9 mouse cellular contexts compared by ENCODE assay signal in genomic region chr11:120344310-120344920, GRCm38 (mm10). TPM values are rescaled to one million over a fixed set of nuclear protein-coding genes. Genes with fewer than 3 reads are reported as not detected.
DNase-seq lines count a peak whose midpoint lies in the region; ATAC-seq lines count a peak whose summit lies in the region.
"Had no signal": no experiment of that assay in that cellular context is flagged by ENCODE, and none has a peak within 500 bp of the region (broad histone marks: within the 10 kb centered on the region; RNA-seq: fewer than 3 reads in every experiment).

No protein-coding gene starts in this region.

- H3K4me2 ChIP-seq in forebrain, embryonic 11.5 days (ENCODE audit: low read depth, low read length, severe bottlenecking) = no peak overlapping the region
- H3K4me2 ChIP-seq in forebrain, embryonic 13.5 days = peak overlapping the region; percentile 70
- no peak overlapping the region for H3K4me2 ChIP-seq in liver, embryonic 12.5 days

- peaks cover 6% of the 10 kb centered on the region; the same call in 1 of the 2 replicates for H3K4me1 ChIP-seq in forebrain, embryonic 11.5 days (replicated peaks; ENCODE audit: control insufficient read depth, insufficient read depth, low read length)
- peaks cover 23% of the 10 kb centered on the region for H3K4me1 ChIP-seq in forebrain, embryonic 10.5 days
- peaks cover 23% of the 10 kb centered on the region for H3K4me1 ChIP-seq in forebrain, embryonic 13.5 days
- peaks cover 41% of the 10 kb centered on the region for H3K4me1 ChIP-seq in liver, embryonic 12.5 days

- no peaks in the 10 kb centered on the region for H3K9me3 ChIP-seq in forebrain, embryonic 11.5 days (ENCODE audit: control insufficient read depth, low read length)
- no peaks in the 10 kb centered on the region for H3K9me3 ChIP-seq in forebrain, embryonic 10.5 days
- no peaks in the 10 kb centered on the region for H3K9me3 ChIP-seq in forebrain, embryonic 13.5 days (replicated peaks)
- no peaks in the 10 kb centered on the region for H3K9me3 ChIP-seq in liver, embryonic 12.5 days (replicated peaks)

- peaks cover 5% of the 10 kb centered on the region; the same call in 1 of the 2 replicates for H3K36me3 ChIP-seq in forebrain, embryonic 11.5 days (ENCODE audit: control insufficient read depth, insufficient read depth, low read length)
- H3K36me3 ChIP-seq in forebrain, embryonic 10.5 days (replicated peaks) = peaks cover 25% of the 10 kb centered on the region
- H3K36me3 ChIP-seq in forebrain, embryonic 13.5 days (ENCODE audit: poor library complexity, severe bottlenecking) = peaks cover 27% of the 10 kb centered on the region
- H3K36me3 ChIP-seq in liver, embryonic 12.5 days = peaks cover 16% of the 10 kb centered on the region

- H3K27me3 ChIP-seq in forebrain, embryonic 11.5 days (ENCODE audit: control insufficient read depth, insufficient read depth, low read length) = no peaks in the 10 kb centered on the region
- no peaks in the 10 kb centered on the region for H3K27me3 ChIP-seq in forebrain, embryonic 10.5 days (ENCODE audit: poor library complexity, severe bottlenecking)
- H3K27me3 ChIP-seq in forebrain, embryonic 13.5 days = no peaks in the 10 kb centered on the region
- H3K27me3 ChIP-seq in liver, embryonic 12.5 days (replicated peaks) = peaks cover 5% of the 10 kb centered on the region

- no peak overlapping the region for H3K27ac ChIP-seq in forebrain, embryonic 11.5 days (ENCODE audit: low read depth, low read length)
- H3K27ac ChIP-seq in forebrain, embryonic 10.5 days = no peak overlapping the region
- H3K27ac ChIP-seq in forebrain, embryonic 13.5 days = peak overlapping the region; percentile 8; the same call in 1 of the 2 replicates
- H3K27ac ChIP-seq in liver, embryonic 12.5 days = peak overlapping the region; percentile 27

- no peak overlapping the region for H3K4me3 ChIP-seq in forebrain, embryonic 11.5 days (ENCODE audit: low read depth, low read length)
- no peak overlapping the region for H3K4me3 ChIP-seq in forebrain, embryonic 10.5 days
- H3K4me3 ChIP-seq in forebrain, embryonic 13.5 days = peak overlapping the region; percentile 34
- no peak overlapping the region for H3K4me3 ChIP-seq in liver, embryonic 12.5 days
- H3K4me3 ChIP-seq: erythroblast, embryonic 14.5 days had no signal

- DNase-seq in forebrain, embryonic 11.5 days (ENCODE audit: low spot score) = peak; percentile 52
- no peak for DNase-seq in forebrain, embryonic 10.5 days (ENCODE audit: extremely low spot score, low spot score)
- peak; percentile 56 for DNase-seq in 3134 (ENCODE audit: extremely low read depth, insufficient read length, low spot score)
- no peak for DNase-seq in layer of hippocampus, postnatal 14 days (ENCODE audit: low spot score in 2 of 2)

- H3K9ac ChIP-seq in forebrain, embryonic 11.5 days (ENCODE audit: low read length) = no peak overlapping the region; the same call in 1 of the 2 replicates
- H3K9ac ChIP-seq in forebrain, embryonic 13.5 days = no peak overlapping the region
- no peak overlapping the region for H3K9ac ChIP-seq in liver, embryonic 12.5 days

- ATAC-seq in forebrain, embryonic 11.5 days (replicated peaks; ENCODE audit: low FRiP score) = no peak
- ATAC-seq in forebrain, embryonic 13.5 days = no peak
- ATAC-seq in liver, embryonic 12.5 days = no peak
- ATAC-seq in megakaryocyte-erythroid progenitor cell, adult 5-6 weeks (replicated peaks; ENCODE audit: low FRiP score, low TSS enrichment, poor library complexity, severe bottlenecking) = no peak
- no peak for ATAC-seq in cerebellum, adult (ENCODE audit: insufficient number of reproducible peaks, low FRiP score, low TSS enrichment)

- WGBS in forebrain, embryonic 11.5 days = 71% methylated on average over 5 of the region's 5 CpGs
- WGBS in forebrain, embryonic 10.5 days = 70% methylated on average over 5 of the region's 5 CpGs
- WGBS in forebrain, embryonic 13.5 days = 70% methylated on average over 5 of the region's 5 CpGs
- 55% methylated on average over 5 of the region's 5 CpGs for WGBS in liver, embryonic 12.5 days (ENCODE audit: insufficient replicate concordance)

RNA-seq across cellular contexts. Expression of gene Actg1, which starts 3.9 kb away (rescaled TPM):
- polyA plus RNA-seq in forebrain, embryonic 11.5 days (2014; fragmentation: Nextera tagmentation; extraction: Ambion mirVana) = 2,808 and 3,088 TPM in 2 replicates
- 2,559 and 2,733 TPM in 2 replicates for polyA plus RNA-seq in forebrain, embryonic 10.5 days (2016; fragmentation: Nextera tagmentation; extraction: Ambion mirVana)
- polyA plus RNA-seq in forebrain, embryonic 13.5 days (2015; fragmentation: Nextera tagmentation; extraction: Ambion mirVana) = 3,229 and 3,555 TPM in 2 replicates
- polyA plus RNA-seq in liver, embryonic 12.5 days (2016; fragmentation: Nextera tagmentation; extraction: Ambion mirVana) = 952 and 1,008 TPM in 2 replicates
- total RNA-seq in megakaryocyte-erythroid progenitor cell, adult 5-6 weeks (2014; fragmentation: Nextera tagmentation) = 774 and 823 TPM in 2 replicates
- total RNA-seq in megakaryocyte-erythroid progenitor cell, adult 5-6 weeks (2017) = 492 and 662 TPM in 2 replicates
- total RNA-seq in layer of hippocampus, postnatal 14 days (2021) = 1,000 to 10,000 TPM; 1,835 to 1,925 TPM

RNA-seq across cellular contexts. Expression of gene Fscn2, which starts 16.9 kb away (rescaled TPM):
- polyA plus RNA-seq in forebrain, embryonic 11.5 days (2014; fragmentation: Nextera tagmentation; extraction: Ambion mirVana) = 1.0 TPM in 1 of 2 replicates, not detected in the other
- 0.32 TPM in 1 of 2 replicates, not detected in the other for polyA plus RNA-seq in forebrain, embryonic 10.5 days (2016; fragmentation: Nextera tagmentation; extraction: Ambion mirVana)
- polyA plus RNA-seq in forebrain, embryonic 13.5 days (2015; fragmentation: Nextera tagmentation; extraction: Ambion mirVana) = 1.3 and 1.7 TPM in 2 replicates
- polyA plus RNA-seq in liver, embryonic 12.5 days (2016; fragmentation: Nextera tagmentation; extraction: Ambion mirVana) = 0.16 and 0.18 TPM in 2 replicates
- not detected in 2 replicates for total RNA-seq in megakaryocyte-erythroid progenitor cell, adult 5-6 weeks (2014; fragmentation: Nextera tagmentation)
- not detected in 2 replicates for total RNA-seq in megakaryocyte-erythroid progenitor cell, adult 5-6 weeks (2017)
- under 1 TPM; 0.48 to 0.67 TPM for total RNA-seq in layer of hippocampus, postnatal 14 days (2021)
- polyA plus RNA-seq: erythroblast, embryonic 14.5 days had no signal

RNA-seq across cellular contexts. Expression of gene Faap100, which starts 34.1 kb away (rescaled TPM):
- 33.8 and 39.8 TPM in 2 replicates for polyA plus RNA-seq in forebrain, embryonic 11.5 days (2014; fragmentation: Nextera tagmentation; extraction: Ambion mirVana)
- polyA plus RNA-seq in forebrain, embryonic 10.5 days (2016; fragmentation: Nextera tagmentation; extraction: Ambion mirVana) = 33.8 and 36.0 TPM in 2 replicates
- polyA plus RNA-seq in forebrain, embryonic 13.5 days (2015; fragmentation: Nextera tagmentation; extraction: Ambion mirVana) = 51.0 and 63.1 TPM in 2 replicates
- 12.8 and 13.1 TPM in 2 replicates for polyA plus RNA-seq in liver, embryonic 12.5 days (2016; fragmentation: Nextera tagmentation; extraction: Ambion mirVana)
- 31.0 and 34.7 TPM in 2 replicates for total RNA-seq in megakaryocyte-erythroid progenitor cell, adult 5-6 weeks (2014; fragmentation: Nextera tagmentation)
- 11.3 and 11.6 TPM in 2 replicates for total RNA-seq in megakaryocyte-erythroid progenitor cell, adult 5-6 weeks (2017)
- total RNA-seq in layer of hippocampus, postnatal 14 days (2021) = 10 to 100 TPM; 31.9 to 38.1 TPM

Comparison
In these comparisons a context has a peak if more than half of its experiments do, and no peak if none do; other contexts are left out.
1. DNase-seq: peak in forebrain, embryonic 11.5 days (single experiment) and 3134 (single experiment); none in forebrain, embryonic 10.5 days (single experiment) and layer of hippocampus, postnatal 14 days (0 of 2).
2. H3K27ac ChIP-seq: peak in forebrain, embryonic 13.5 days (single experiment) and liver, embryonic 12.5 days (single experiment); none in forebrain, embryonic 11.5 days (single experiment) and forebrain, embryonic 10.5 days (single experiment).